Mouse (Mus musculus): ENCODE measurements around the gene Hoxb5. TPM values are rescaled to one million over a fixed set of nuclear protein-coding genes. Genes with fewer than 3 reads are reported as not detected.
A peak's percentile ranks its signal among the peaks of the same experiment; 100 is the strongest.

The Hoxb5 gene
- total RNA-seq (2014; rRNA removed) (0.09 and 0.20 TPM in 2 replicates), polyA plus RNA-seq (2012; rRNA removed) (0.35 and 0.40 TPM in 2 replicates)

DNA sequence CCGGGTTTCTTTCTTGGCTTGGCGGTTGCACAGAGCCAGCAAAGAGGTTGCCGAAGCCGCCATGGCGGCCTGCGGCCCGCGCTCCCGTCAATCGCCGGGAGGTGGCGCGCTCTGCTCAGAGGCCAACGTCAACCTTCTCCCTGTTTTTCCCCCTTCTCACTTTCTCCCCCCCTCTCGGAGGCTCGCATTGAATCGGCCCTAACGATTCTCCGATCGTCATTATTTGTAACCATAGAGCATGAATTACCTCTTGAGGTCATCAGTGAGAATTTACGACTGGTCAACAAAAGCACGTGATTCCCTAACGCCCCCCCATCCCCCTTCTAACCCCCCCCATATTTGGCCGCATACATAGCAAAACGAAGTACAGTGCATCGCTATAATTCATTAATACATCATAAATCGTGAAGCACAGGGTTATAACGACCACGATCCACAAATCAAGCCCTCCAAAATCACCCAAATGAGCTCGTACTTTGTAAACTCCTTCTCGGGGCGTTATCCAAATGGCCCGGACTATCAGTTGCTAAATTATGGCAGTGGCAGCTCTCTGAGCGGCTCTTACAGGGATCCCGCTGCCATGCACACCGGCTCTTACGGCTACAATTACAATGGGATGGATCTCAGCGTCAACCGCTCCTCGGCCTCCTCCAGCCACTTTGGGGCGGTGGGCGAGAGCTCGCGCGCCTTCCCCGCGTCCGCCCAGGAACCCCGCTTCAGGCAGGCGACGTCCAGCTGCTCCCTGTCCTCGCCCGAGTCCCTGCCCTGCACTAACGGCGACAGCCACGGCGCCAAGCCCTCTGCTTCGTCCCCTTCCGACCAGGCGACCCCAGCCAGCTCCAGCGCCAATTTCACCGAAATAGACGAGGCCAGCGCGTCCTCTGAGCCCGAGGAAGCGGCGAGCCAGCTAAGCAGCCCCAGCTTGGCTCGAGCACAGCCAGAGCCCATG lies at the start of gene Hoxb5:
Gene Hoxb5, plus strand, starts transcription at position 186 of the 949 bp plus-strand sequence.
- H3K27me3 ChIP-seq (ENCODE audit: control insufficient read depth, insufficient read depth, low read length), result peaks cover 28% of the 10 kb centered on the region

DNA sequence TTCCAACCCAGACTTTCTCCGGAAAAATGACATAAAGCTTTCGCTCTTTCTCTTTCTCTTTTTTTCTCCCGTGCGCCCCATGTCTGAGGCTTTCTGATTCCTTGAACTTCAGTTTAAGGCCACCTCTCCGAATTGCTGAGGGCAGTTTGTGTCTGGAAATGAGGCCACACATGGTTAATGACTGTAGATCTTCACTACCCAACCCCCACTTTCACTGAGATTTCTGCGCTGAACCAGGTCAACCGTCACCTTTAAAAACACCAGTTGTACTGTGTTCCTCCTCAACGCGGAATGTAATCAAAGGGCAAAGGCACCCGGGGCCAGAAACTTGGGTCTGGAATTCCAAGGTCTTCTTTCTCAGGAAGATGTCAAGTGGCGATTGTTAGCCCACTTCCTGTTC lies 48.9 kb upstream of the Hoxb5 start:
- Histone ChIP-seq H3K27me3 (ENCODE audit: control insufficient read depth, insufficient read depth, low read length) (peaks cover 15% of the 10 kb centered on the region; the same call in 1 of the 2 replicates), H3K4me1 (ENCODE audit: control insufficient read depth, insufficient read depth, low read length) (no peaks in the 10 kb centered on the region), H3K4me3 (ENCODE audit: insufficient read depth, low read depth, low read length) (no peak overlapping the region), H3K79me2 (ENCODE audit: control insufficient read depth, insufficient read depth, low read length) (no peaks in the 10 kb centered on the region), H3K9ac (ENCODE audit: low read depth, low read length) (no peak overlapping the region), H3K36me3 (ENCODE audit: control insufficient read depth, insufficient read depth, low read length) (no peaks in the 10 kb centered on the region), H3K27ac (replicated peaks; ENCODE audit: insufficient read depth, low read depth, low read length) (no peak overlapping the region)
- no peak for DNase-seq (ENCODE audit: extremely low read depth, low read depth, low spot score)
- no peak for TF ChIP-seq POLR2A (IDR thresholded peaks at IDR 0.05; ENCODE audit: extremely low read depth, insufficient read depth, low read length)
- TF ChIP-seq CTCF (IDR thresholded peaks at IDR 0.05; ENCODE audit: low read depth, low read length), result no peak
- WGBS, result 5% methylated on average over 11 of the region's 11 CpGs

More for the DNA sequence above, at the start of gene Hoxb5:
- Histone ChIP-seq H3K27ac (replicated peaks; ENCODE audit: insufficient read depth, low read depth, low read length) (peak within 1 kb of the TSS; percentile 78), H3K36me3 (ENCODE audit: control insufficient read depth, insufficient read depth, low read length) (no peaks in the 10 kb centered on the region), H3K9ac (ENCODE audit: low read depth, low read length) (peak within 1 kb of the TSS; percentile 91), H3K4me3 (ENCODE audit: insufficient read depth, low read depth, low read length) (peak within 1 kb of the TSS; percentile 91), H3K79me2 (ENCODE audit: control insufficient read depth, insufficient read depth, low read length) (no peaks in the 10 kb centered on the region), H3K4me1 (ENCODE audit: control insufficient read depth, insufficient read depth, low read length) (no peaks in the 10 kb centered on the region)
- no peak for DNase-seq (ENCODE audit: extremely low read depth, low read depth, low spot score)
- peak; percentile 85 for TF ChIP-seq CTCF (IDR thresholded peaks at IDR 0.05; ENCODE audit: low read depth, low read length)
- 0 out of 2 replicates have a peak, but pooled peaks have one; percentile 14 for TF ChIP-seq POLR2A (IDR thresholded peaks at IDR 0.05; ENCODE audit: extremely low read depth, insufficient read depth, low read length)
- 3% methylated on average over 69 of the region's 69 CpGs for WGBS

DNA sequence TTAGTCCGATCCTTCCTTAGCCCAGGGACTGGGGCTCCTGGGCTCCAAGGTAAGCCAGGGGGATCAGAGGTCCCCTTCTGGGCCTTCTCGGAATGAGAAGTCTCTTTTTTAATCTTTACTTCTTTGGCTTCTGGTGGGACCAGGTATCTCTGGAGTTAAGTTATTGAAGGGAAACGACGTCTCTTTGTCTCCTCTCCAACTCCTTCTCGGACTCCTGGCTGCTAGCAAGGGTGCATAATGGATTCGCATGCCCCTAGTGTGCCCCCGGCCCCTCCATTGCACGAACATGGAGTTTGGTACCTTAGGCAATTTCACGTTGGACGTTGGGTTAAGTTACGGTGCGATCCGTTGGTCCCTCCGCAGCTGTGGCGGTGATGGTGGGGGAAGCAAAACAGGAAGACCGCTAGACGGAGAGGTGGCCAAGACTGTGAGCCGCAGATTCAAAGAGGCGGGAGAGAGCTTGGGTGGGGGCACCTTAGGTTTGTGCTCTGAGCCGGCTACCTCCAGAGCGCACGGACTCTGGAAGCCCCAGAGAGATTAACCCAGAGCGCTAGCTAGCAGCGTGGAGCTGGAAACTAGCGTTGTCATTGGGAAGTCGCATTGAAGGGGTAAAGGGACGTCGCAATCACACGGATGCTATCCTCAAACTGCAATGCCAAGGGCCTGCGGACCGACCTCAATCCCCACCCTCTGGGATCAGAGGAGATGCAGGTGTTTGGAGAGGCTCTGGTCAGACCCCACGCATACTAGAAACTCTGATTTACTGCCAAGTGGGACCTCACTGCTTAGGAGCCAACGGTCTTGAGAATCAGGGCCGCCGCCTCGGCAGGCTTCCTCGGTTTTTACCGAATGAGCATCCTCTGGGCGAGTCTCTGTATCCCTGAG lies 47.8 kb upstream of the Hoxb5 start:
- Histone ChIP-seq H3K79me2 (ENCODE audit: control insufficient read depth, insufficient read depth, low read length) (no peaks in the 10 kb centered on the region), H3K4me1 (ENCODE audit: control insufficient read depth, insufficient read depth, low read length) (no peaks in the 10 kb centered on the region), H3K27ac (replicated peaks; ENCODE audit: insufficient read depth, low read depth, low read length) (no peak overlapping the region), H3K27me3 (ENCODE audit: control insufficient read depth, insufficient read depth, low read length) (peaks cover 11% of the 10 kb centered on the region; the same call in 1 of the 2 replicates), H3K36me3 (ENCODE audit: control insufficient read depth, insufficient read depth, low read length) (no peaks in the 10 kb centered on the region), H3K4me3 (ENCODE audit: insufficient read depth, low read depth, low read length) (no peak overlapping the region), H3K9ac (ENCODE audit: low read depth, low read length) (no peak overlapping the region)
- 6% methylated on average over 39 of the region's 39 CpGs for WGBS
- TF ChIP-seq CTCF (IDR thresholded peaks at IDR 0.05; ENCODE audit: low read depth, low read length) (no peak), POLR2A (IDR thresholded peaks at IDR 0.05; ENCODE audit: extremely low read depth, insufficient read depth, low read length) (no peak)
- no peak for DNase-seq (ENCODE audit: extremely low read depth, low read depth, low spot score)

- Histone ChIP-seq H3K9ac (ENCODE audit: low read depth, low read length) (no peak overlapping the region), H3K4me3 (ENCODE audit: insufficient read depth, low read depth, low read length) (no peak overlapping the region), H3K27ac (replicated peaks; ENCODE audit: insufficient read depth, low read depth, low read length) (no peak overlapping the region), H3K79me2 (ENCODE audit: control insufficient read depth, insufficient read depth, low read length) (no peaks in the 10 kb centered on the region), H3K27me3 (ENCODE audit: control insufficient read depth, insufficient read depth, low read length) (peaks cover 10% of the 10 kb centered on the region; the same call in 1 of the 2 replicates), H3K4me1 (ENCODE audit: control insufficient read depth, insufficient read depth, low read length) (no peaks in the 10 kb centered on the region), H3K36me3 (ENCODE audit: control insufficient read depth, insufficient read depth, low read length) (no peaks in the 10 kb centered on the region)
- 4% methylated on average over 14 of the region's 14 CpGs for WGBS
- DNase-seq (ENCODE audit: extremely low read depth, low read depth, low spot score), result no peak
- TF ChIP-seq POLR2A (IDR thresholded peaks at IDR 0.05; ENCODE audit: extremely low read depth, insufficient read depth, low read length) (no peak), CTCF (IDR thresholded peaks at IDR 0.05; ENCODE audit: low read depth, low read length) (no peak)
These were observed 47.1 kb upstream of the Hoxb5 start for GRCm38 (mm10) chr11:96255996-96256445.

- DNase-seq (ENCODE audit: extremely low read depth, low read depth, low spot score), result no peak
- no peak overlapping the region for H3K9ac ChIP-seq (ENCODE audit: low read depth, low read length)
- no peaks in the 10 kb centered on the region for H3K79me2 ChIP-seq (ENCODE audit: control insufficient read depth, insufficient read depth, low read length)
- WGBS, result 29% methylated on average over 2 of the region's 2 CpGs
- H3K27ac ChIP-seq (replicated peaks; ENCODE audit: insufficient read depth, low read depth, low read length), result no peak overlapping the region
- peaks cover 2% of the 10 kb centered on the region; the same call in 1 of the 2 replicates for H3K27me3 ChIP-seq (ENCODE audit: control insufficient read depth, insufficient read depth, low read length)
- H3K36me3 ChIP-seq (ENCODE audit: control insufficient read depth, insufficient read depth, low read length), result no peaks in the 10 kb centered on the region
- H3K4me3 ChIP-seq (ENCODE audit: insufficient read depth, low read depth, low read length), result no peak overlapping the region
- no peaks in the 10 kb centered on the region for H3K4me1 ChIP-seq (ENCODE audit: control insufficient read depth, insufficient read depth, low read length)
- TF ChIP-seq POLR2A (IDR thresholded peaks at IDR 0.05; ENCODE audit: extremely low read depth, insufficient read depth, low read length) (no peak), CTCF (IDR thresholded peaks at IDR 0.05; ENCODE audit: low read depth, low read length) (no peak)
These were observed 46.0 kb upstream of the Hoxb5 start for GRCm38 (mm10) chr11:96257141-96257540.
